Mouse (Mus musculus) heart, embryonic 14.5 days (tissue): ENCODE measurements around the gene Lman1l. TPM values are rescaled to one million over a fixed set of nuclear protein-coding genes. Genes with fewer than 3 reads are reported as not detected.

ENCODE experiments used
- ATAC-seq: fragments of 200-750 bp; cut with Nextera tagmentation; 2 replicates; pipeline ENCODE4 v1.8.0; 2017; ENCODE audit warnings: low read depth, moderate TSS enrichment; ENCODE audit not compliant: insufficient number of reproducible peaks, insufficient read depth, low FRiP score
- H3K27ac ChIP-seq, 2 experiments: fragments of 200-500 bp in 1 of 2; fragments of 300-500 bp in 1 of 2; sonication (generic) in 1 of 2; replicated peaks in 1 of 2; 2 replicates each; pipeline ENCODE4 v1.5.1; 2012 to 2014; ENCODE audit warnings: low read depth in 2 of 2, low read length in 2 of 2, control low read depth in 1 of 2, mild to moderate bottlenecking in 1 of 2, mixed read lengths in 1 of 2; ENCODE audit not compliant: control insufficient read depth in 1 of 2, insufficient read depth in 1 of 2
- H3K27me3 ChIP-seq: fragments of 300-500 bp; sonication (generic); 2 replicates; pipeline ENCODE4 v1.6.1; 2014; ENCODE audit warnings: mild to moderate bottlenecking, low read length, control low read depth; ENCODE audit not compliant: control insufficient read depth, insufficient read depth
- H3K36me3 ChIP-seq: fragments of 300-500 bp; sonication (generic); 2 replicates; pipeline ENCODE4 v1.6.1; 2014; ENCODE audit warnings: mild to moderate bottlenecking, control low read depth, low read length, mixed read lengths; ENCODE audit not compliant: control insufficient read depth, insufficient read depth
- H3K4me1 ChIP-seq, 2 experiments: fragments of 200-500 bp in 1 of 2; fragments of 300-500 bp in 1 of 2; sonication (generic) in 1 of 2; 2 replicates each; pipeline ENCODE4 v1.6.1; 2012 to 2014; ENCODE audit warnings: low read length in 2 of 2, control low read depth in 1 of 2, mixed read lengths in 1 of 2; ENCODE audit not compliant: control insufficient read depth in 2 of 2, insufficient read depth in 2 of 2
- H3K4me2 ChIP-seq: fragments of 300-500 bp; sonication (generic); 2 replicates; pipeline ENCODE4 v1.6.1; 2014; ENCODE audit warnings: mild to moderate bottlenecking, low read length
- H3K4me3 ChIP-seq, 2 experiments: fragments of 200-500 bp in 1 of 2; fragments of 300-500 bp in 1 of 2; sonication (generic) in 1 of 2; 2 replicates each; pipeline ENCODE4 v1.5.1; 2012 to 2014; ENCODE audit warnings: low read length in 2 of 2, mild to moderate bottlenecking in 2 of 2, control low read depth in 1 of 2, low read depth in 1 of 2, moderate library complexity in 1 of 2; ENCODE audit not compliant: control insufficient read depth in 1 of 2, insufficient read depth in 1 of 2
- H3K9ac ChIP-seq: fragments of 300-500 bp; sonication (generic); 2 replicates; pipeline ENCODE4 v1.6.1; 2014; ENCODE audit warnings: mild to moderate bottlenecking, low read length
- H3K9me3 ChIP-seq: fragments of 300-500 bp; sonication (generic); 2 replicates; pipeline ENCODE4 v1.6.1; 2016; ENCODE audit warnings: low read length, control low read depth; ENCODE audit not compliant: control insufficient read depth
- WGBS: fragments of 180-500 bp; shearing (Covaris S2); extraction: QIAGEN DNeasy Blood & Tissue Kit; methylation state at CpG from one replicate; pipeline ENCODE4 v1.1.7; 2014; 5-methylcytosine and 5-hydroxymethylcytosine counted together
- polyA plus RNA-seq: library from polyadenylated mRNA; unstranded; fragments of >200 nt; fragmentation: Nextera tagmentation; extraction: Ambion mirVana; gene quantifications from 2 replicates; pipeline ENCODE4 v1.2.1, GENCODE M21; 2014

Lman1l gene
- polyA plus RNA-seq, 1 experiment from 2014 or later, result 0.12 TPM

DNA sequence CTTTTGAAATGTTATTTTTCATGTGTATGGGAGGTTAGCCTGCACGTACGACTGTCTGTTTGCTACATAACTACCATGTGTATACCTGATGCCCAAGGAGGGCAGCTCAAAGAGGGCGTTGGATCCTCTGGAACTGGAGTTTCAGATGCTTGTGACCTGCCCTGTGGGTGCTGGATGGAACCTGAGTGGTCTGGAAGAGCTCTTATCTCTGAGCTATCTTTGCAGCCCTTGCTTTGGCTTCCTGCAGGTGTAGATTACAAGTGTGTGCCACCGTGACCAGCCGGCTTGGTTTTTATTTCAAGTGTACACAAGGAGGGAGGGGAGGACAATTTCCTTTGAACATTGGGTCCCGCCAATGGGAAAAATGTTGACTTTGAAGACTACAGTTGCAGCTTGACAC is 39.9 kb upstream of the Lman1l start:
- no peak overlapping the region for H3K27ac ChIP-seq
- no peaks in the 10 kb centered on the region for H3K36me3 ChIP-seq
- H3K9ac ChIP-seq, result no peak overlapping the region
- 55% methylated on average over 6 of the region's 6 CpGs for WGBS
- no peaks in the 10 kb centered on the region for H3K9me3 ChIP-seq
- no peak overlapping the region for H3K4me3 ChIP-seq
- peaks cover 3 to 4% of the 10 kb centered on the region in 2 experiments; a peak in 1 of 4 replicates for H3K4me1 ChIP-seq
- H3K27me3 ChIP-seq, result no peaks in the 10 kb centered on the region
- no peak overlapping the region for H3K4me2 ChIP-seq
- no peak for ATAC-seq

GRCm38 (mm10) chr9:57659774-57660173 is 39.2 kb upstream of the Lman1l start:
- Histone ChIP-seq H3K4me2 (no peak overlapping the region), H3K27me3 (0 out of 2 replicates have a peak, but pooled peaks cover 4% of the 10 kb centered on the region), H3K4me3 (no peak overlapping the region), H3K9me3 (no peaks in the 10 kb centered on the region), H3K4me1 (peaks cover 3 to 4% of the 10 kb centered on the region in 2 experiments; a peak in 1 of 4 replicates), H3K27ac (no peak overlapping the region), H3K9ac (no peak overlapping the region), H3K36me3 (no peaks in the 10 kb centered on the region)
- ATAC-seq, result no peak
- 20% methylated on average over 4 of the region's 4 CpGs for WGBS

- Histone ChIP-seq H3K27ac (no peak overlapping the region), H3K4me2 (no peak overlapping the region), H3K4me3 (no peak overlapping the region), H3K9ac (no peak overlapping the region), H3K9me3 (no peaks in the 10 kb centered on the region), H3K36me3 (no peaks in the 10 kb centered on the region), H3K27me3 (0 out of 2 replicates have a peak, but pooled peaks cover 6% of the 10 kb centered on the region), H3K4me1 (peaks cover 3 to 4% of the 10 kb centered on the region in 2 experiments; a peak in 1 of 4 replicates)
- WGBS, result 85% methylated on average over 4 of the region's 4 CpGs
- no peak for ATAC-seq
Observed at GRCm38 (mm10) chr9:57658970-57659369, 38.4 kb upstream of the Lman1l start.

GRCm38 (mm10) chr9:57657843-57658242 is 37.3 kb upstream of the Lman1l start:
- Histone ChIP-seq H3K4me1 (peaks cover 3 to 4% of the 10 kb centered on the region in 2 experiments; a peak in 1 of 4 replicates), H3K4me2 (no peak overlapping the region), H3K27ac (no peak overlapping the region), H3K36me3 (no peaks in the 10 kb centered on the region), H3K9ac (no peak overlapping the region), H3K27me3 (peaks cover 10% of the 10 kb centered on the region; the same call in 1 of the 2 replicates), H3K4me3 (no peak overlapping the region), H3K9me3 (no peaks in the 10 kb centered on the region)
- WGBS, result 51% methylated on average over 4 of the region's 4 CpGs
- ATAC-seq, result no peak

- Histone ChIP-seq H3K9ac (no peak overlapping the region), H3K27ac (no peak overlapping the region), H3K9me3 (no peaks in the 10 kb centered on the region), H3K36me3 (no peaks in the 10 kb centered on the region), H3K27me3 (peaks cover 10% of the 10 kb centered on the region; the same call in 1 of the 2 replicates), H3K4me3 (no peak overlapping the region), H3K4me2 (no peak overlapping the region), H3K4me1 (peaks cover 3 to 4% of the 10 kb centered on the region in 2 experiments; a peak in 1 of 4 replicates)
- ATAC-seq, result no peak
- WGBS, result 81% methylated on average over 19 of the region's 19 CpGs
Observed at GRCm38 (mm10) chr9:57656631-57657350, 36.2 kb upstream of the Lman1l start.

DNA sequence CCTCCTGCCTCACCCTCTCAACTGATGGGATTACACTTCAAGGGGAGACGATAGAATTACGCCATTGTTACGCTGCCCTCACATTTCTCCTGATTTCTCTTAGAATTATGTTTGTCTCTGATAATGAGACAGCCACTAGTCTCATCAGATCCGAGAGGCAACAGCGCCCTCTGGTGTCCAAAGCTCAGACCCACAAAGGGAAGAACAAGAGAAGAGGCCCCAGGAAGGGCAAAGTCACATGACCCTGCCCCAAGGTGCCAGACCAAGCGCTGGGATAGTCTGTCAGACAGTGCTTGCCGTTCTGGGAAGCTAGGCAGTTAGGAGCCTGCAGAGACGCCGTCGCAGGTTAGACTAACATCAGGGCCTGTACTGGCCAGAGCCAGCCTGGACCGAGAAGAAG is 35.2 kb upstream of the Lman1l start:
- Histone ChIP-seq H3K36me3 (no peaks in the 10 kb centered on the region), H3K27ac (no peak overlapping the region), H3K9ac (peak overlapping the region; percentile 17; the same call in 1 of the 2 replicates), H3K4me2 (peak overlapping the region; percentile 50), H3K9me3 (no peaks in the 10 kb centered on the region), H3K4me3 (peak overlapping the region in 1 of 2 experiments; percentile 19; a peak in 1 of 4 replicates), H3K4me1 (peaks cover 4 to 7% of the 10 kb centered on the region in 2 experiments; a peak in 2 of 4 replicates), H3K27me3 (peaks cover 10% of the 10 kb centered on the region; the same call in 1 of the 2 replicates)
- ATAC-seq, result peak; percentile 69
- WGBS, result 2% methylated on average over 11 of the region's 11 CpGs

DNA sequence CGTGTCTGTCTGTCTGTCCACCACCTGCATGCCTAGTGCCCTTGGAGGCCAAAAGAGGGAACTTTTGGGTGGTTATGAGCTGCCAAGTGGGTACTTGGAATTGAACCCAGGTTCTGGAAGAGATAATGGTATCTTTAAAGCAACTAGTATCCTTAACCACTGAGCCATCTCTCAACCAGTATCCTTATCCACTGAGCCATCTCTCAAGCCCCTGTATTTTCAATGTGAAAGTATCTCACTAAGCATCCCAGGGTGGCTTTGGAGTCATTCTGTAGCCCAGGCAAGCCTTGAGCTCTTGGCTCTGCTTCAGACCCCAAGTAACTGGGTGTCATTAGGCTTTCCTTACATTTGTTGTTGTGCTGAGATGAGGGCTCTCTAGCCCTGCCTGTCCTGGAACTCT is 34.4 kb upstream of the Lman1l start:
- Histone ChIP-seq H3K4me1 (peaks cover 6 to 7% of the 10 kb centered on the region in 2 experiments; a peak in 2 of 4 replicates), H3K4me3 (no peak overlapping the region), H3K27ac (no peak overlapping the region), H3K36me3 (no peaks in the 10 kb centered on the region), H3K9ac (no peak overlapping the region), H3K4me2 (no peak overlapping the region), H3K27me3 (peaks cover 10% of the 10 kb centered on the region; the same call in 1 of the 2 replicates), H3K9me3 (no peaks in the 10 kb centered on the region)
- ATAC-seq, result no peak
- 88% methylated on average over 1 of the region's 1 CpGs for WGBS
